Mouse (Mus musculus) heart, embryonic 11.5 days (tissue): ENCODE measurements around the gene Zfp280d. TPM values are rescaled to one million over a fixed set of nuclear protein-coding genes. Genes with fewer than 3 reads are reported as not detected.

ENCODE experiments used
- polyA plus RNA-seq: library from polyadenylated mRNA; unstranded; fragments of >200 nt; fragmentation: Nextera tagmentation; extraction: Ambion mirVana; gene quantifications from 2 replicates; pipeline ENCODE4 v1.2.1, GENCODE M21; 2014

The Zfp280d gene
- polyA plus RNA-seq, 1 experiment from 2014 or later, result 31.1 TPM

Other genes with a start within 250 kb of the Zfp280d start
- gene Tcf12, start 163.0 kb upstream of the Zfp280d start, polyA plus RNA-seq, result 47.3 and 51.8 TPM in 2 replicates
- 20.0 and 25.7 TPM in 2 replicates for gene Mns1, start 163.2 kb downstream of the Zfp280d start, polyA plus RNA-seq
- gene Tex9, start 217.4 kb downstream of the Zfp280d start, polyA plus RNA-seq, result 17.0 and 19.4 TPM in 2 replicates